In the genomic region with DNA sequence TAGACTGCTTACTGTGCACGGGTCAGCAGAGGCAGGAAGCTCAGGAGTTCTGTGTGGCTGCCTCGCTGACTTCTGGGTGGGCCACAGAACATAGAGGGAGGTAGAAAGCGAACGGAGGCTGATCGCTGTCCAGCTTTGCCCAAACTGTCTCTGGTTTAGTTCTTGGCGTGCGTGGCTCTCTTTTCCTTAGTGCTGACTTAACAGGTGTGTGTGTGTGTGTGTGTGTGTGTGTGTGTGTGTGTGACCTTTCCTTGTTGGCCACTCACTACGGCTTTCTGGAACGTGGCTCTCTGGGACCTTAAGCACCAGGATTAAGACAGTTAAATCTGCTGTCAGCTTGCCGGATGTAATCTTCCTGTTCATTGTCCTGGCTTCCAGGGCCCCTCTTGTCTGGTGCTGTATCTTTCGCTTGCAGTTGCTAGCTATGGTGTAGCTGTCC, we compare ENCODE assay signal across 9 mouse cellular contexts. TPM values are rescaled to one million over a fixed set of nuclear protein-coding genes. Genes with fewer than 3 reads are reported as not detected.
DNase-seq lines count a peak whose midpoint lies in the region; ATAC-seq and TF ChIP-seq lines count a peak whose summit lies in the region.
"Had no signal": no experiment of that assay in that cellular context is flagged by ENCODE, and none has a peak within 500 bp of the region (broad histone marks: within the 10 kb centered on the region; RNA-seq: fewer than 3 reads in every experiment).

No protein-coding gene starts in this region.

- no peak for DNase-seq in spleen, adult 2 months (ENCODE audit: low read depth in 1 of 2, low spot score in 2 of 2)
- no peak for DNase-seq in spleen, postnatal 14 days (ENCODE audit: low spot score in 2 of 2)
- DNase-seq in stomach, postnatal 0 days (ENCODE audit: low spot score): no peak
- DNase-seq in forebrain, postnatal 0 days: no peak
- DNase-seq in layer of hippocampus, postnatal 14 days (ENCODE audit: low spot score in 2 of 2): no peak

- no peaks in the 10 kb centered on the region for H3K9me3 ChIP-seq in hindbrain, embryonic 16.5 days (ENCODE audit: control insufficient read depth, low read length)
- no peaks in the 10 kb centered on the region for H3K9me3 ChIP-seq in lung, embryonic 16.5 days (ENCODE audit: control insufficient read depth, low read length)
- H3K9me3 ChIP-seq in stomach, postnatal 0 days (ENCODE audit: control insufficient read depth, low read length): no peaks in the 10 kb centered on the region
- no peaks in the 10 kb centered on the region for H3K9me3 ChIP-seq in forebrain, postnatal 0 days (ENCODE audit: low read length)

- H3K9ac ChIP-seq in hindbrain, embryonic 16.5 days (ENCODE audit: low read depth, low read length): no peak overlapping the region
- no peak overlapping the region for H3K9ac ChIP-seq in lung, embryonic 16.5 days (ENCODE audit: low read length)
- no peak overlapping the region for H3K9ac ChIP-seq in stomach, postnatal 0 days (ENCODE audit: low read length)
- H3K9ac ChIP-seq in forebrain, postnatal 0 days: no peak overlapping the region

- no peak for TF ChIP-seq CTCF in spleen, adult 2 months (IDR thresholded peaks at IDR 0.05; ENCODE audit: extremely low read depth, insufficient read depth, insufficient read length, insufficient replicate concordance)
- no peak for TF ChIP-seq CTCF in stomach, postnatal 0 days (IDR thresholded peaks at IDR 0.05; ENCODE audit: low read depth)
- TF ChIP-seq CTCF in forebrain, postnatal 0 days (IDR thresholded peaks at IDR 0.05; ENCODE audit: low read depth): no peak

- H3K4me1 ChIP-seq in spleen, adult 2 months (ENCODE audit: control insufficient read depth, insufficient read depth, insufficient read length): no peaks in the 10 kb centered on the region; the same call in 1 of the 2 replicates
- H3K4me1 ChIP-seq in hindbrain, embryonic 16.5 days (ENCODE audit: control insufficient read depth, insufficient read depth, low read depth, low read length): peaks cover 4% of the 10 kb centered on the region
- H3K4me1 ChIP-seq in lung, embryonic 16.5 days (replicated peaks; ENCODE audit: control insufficient read depth, insufficient read depth, low read length): peaks cover 28% of the 10 kb centered on the region
- no peaks in the 10 kb centered on the region for H3K4me1 ChIP-seq in stomach, postnatal 0 days (replicated peaks; ENCODE audit: control insufficient read depth, insufficient read depth)
- 0 out of 2 replicates have a peak, but pooled peaks cover 4% of the 10 kb centered on the region for H3K4me1 ChIP-seq in forebrain, postnatal 0 days (ENCODE audit: insufficient read depth)

- WGBS in spleen, adult 2 months: 9% methylated on average over 11 of the region's 11 CpGs
- 56% methylated on average over 11 of the region's 11 CpGs for WGBS in hindbrain, embryonic 16.5 days
- 16% methylated on average over 11 of the region's 11 CpGs for WGBS in lung, embryonic 16.5 days
- WGBS in stomach, postnatal 0 days: 37% methylated on average over 11 of the region's 11 CpGs
- WGBS in forebrain, postnatal 0 days: 36% methylated on average over 11 of the region's 11 CpGs

- no peak for ATAC-seq in hindbrain, embryonic 16.5 days
- peak; percentile 72 for ATAC-seq in lung, embryonic 16.5 days (ENCODE audit: low read depth)
- ATAC-seq in stomach, postnatal 0 days (ENCODE audit: low FRiP score, low TSS enrichment): no peak
- ATAC-seq in cerebellum, adult (ENCODE audit: insufficient number of reproducible peaks, low FRiP score, low TSS enrichment): no peak
- no peak for ATAC-seq in forebrain, postnatal 0 days
- ATAC-seq: Patski had no signal

- no peak for TF ChIP-seq EP300 in stomach, postnatal 0 days (optimal IDR thresholded peaks at IDR 0.05)

- no peak overlapping the region for H3K27ac ChIP-seq in spleen, adult 2 months (ENCODE audit: insufficient read depth, low read length)
- no peak overlapping the region for H3K27ac ChIP-seq in hindbrain, embryonic 16.5 days (ENCODE audit: low read depth, low read length)
- peak overlapping the region; percentile 31; the same call in 1 of the 2 replicates for H3K27ac ChIP-seq in lung, embryonic 16.5 days (ENCODE audit: low read length)
- H3K27ac ChIP-seq in stomach, postnatal 0 days (replicated peaks): no peak overlapping the region
- H3K27ac ChIP-seq in forebrain, postnatal 0 days (ENCODE audit: low read depth, low read length): no peak overlapping the region

- TF ChIP-seq POLR2A in spleen, adult 2 months (IDR thresholded peaks at IDR 0.05; ENCODE audit: low read depth, low read length): no peak

- H3K4me3 ChIP-seq in spleen, adult 2 months (ENCODE audit: extremely low read depth, insufficient read depth, insufficient read length): peak overlapping the region; percentile 5; the same call in 1 of the 2 replicates
- H3K4me3 ChIP-seq in hindbrain, embryonic 16.5 days (ENCODE audit: low read length): no peak overlapping the region
- H3K4me3 ChIP-seq in lung, embryonic 16.5 days (ENCODE audit: low read length): no peak overlapping the region
- no peak overlapping the region for H3K4me3 ChIP-seq in stomach, postnatal 0 days (ENCODE audit: low read depth, low read length)
- H3K4me3 ChIP-seq in forebrain, postnatal 0 days (ENCODE audit: low read depth, low read length): no peak overlapping the region

- H3K36me3 ChIP-seq in spleen, adult 2 months (ENCODE audit: control insufficient read depth, insufficient read depth, low read length): no peaks in the 10 kb centered on the region
- no peaks in the 10 kb centered on the region for H3K36me3 ChIP-seq in hindbrain, embryonic 16.5 days (ENCODE audit: control insufficient read depth, insufficient read depth, low read length)
- H3K36me3 ChIP-seq in lung, embryonic 16.5 days (ENCODE audit: control insufficient read depth, insufficient read depth, low read length): no peaks in the 10 kb centered on the region
- no peaks in the 10 kb centered on the region for H3K36me3 ChIP-seq in stomach, postnatal 0 days (ENCODE audit: control insufficient read depth, insufficient read depth, low read length)
- H3K36me3 ChIP-seq in forebrain, postnatal 0 days (ENCODE audit: insufficient read depth): no peaks in the 10 kb centered on the region

- peak overlapping the region; percentile 17; the same call in 1 of the 2 replicates for H3K4me2 ChIP-seq in hindbrain, embryonic 16.5 days (ENCODE audit: low read length)
- peak overlapping the region; percentile 9; the same call in 1 of the 2 replicates for H3K4me2 ChIP-seq in lung, embryonic 16.5 days (ENCODE audit: low read depth, low read length)
- H3K4me2 ChIP-seq in stomach, postnatal 0 days (replicated peaks; ENCODE audit: low read depth): peak overlapping the region; percentile 17
- no peak overlapping the region for H3K4me2 ChIP-seq in forebrain, postnatal 0 days (ENCODE audit: low read depth)

- no peaks in the 10 kb centered on the region for H3K27me3 ChIP-seq in spleen, adult 2 months (ENCODE audit: control insufficient read depth, insufficient read depth, low read length)
- H3K27me3 ChIP-seq in hindbrain, embryonic 16.5 days (replicated peaks; ENCODE audit: control insufficient read depth, insufficient read depth, low read length): no peaks in the 10 kb centered on the region
- no peaks in the 10 kb centered on the region for H3K27me3 ChIP-seq in lung, embryonic 16.5 days (ENCODE audit: control insufficient read depth, insufficient read depth, low read depth, low read length)
- no peaks in the 10 kb centered on the region for H3K27me3 ChIP-seq in stomach, postnatal 0 days (ENCODE audit: control insufficient read depth, insufficient read depth, low read length)
- no peaks in the 10 kb centered on the region for H3K27me3 ChIP-seq in forebrain, postnatal 0 days (ENCODE audit: insufficient read depth, low read length)
- H3K27me3 ChIP-seq: Patski had no signal

RNA-seq across cellular contexts. Expression of a gene that starts 18.6 kb away (rescaled TPM):
- polyA plus RNA-seq in spleen, adult 2 months (2012; rRNA removed): 14.3 and 14.7 TPM in 2 replicates
- 41.3 and 42.6 TPM in 2 replicates for polyA plus RNA-seq in hindbrain, embryonic 16.5 days (2015; fragmentation: Nextera tagmentation; extraction: Ambion mirVana)
- polyA plus RNA-seq in lung, embryonic 16.5 days (2015; fragmentation: Nextera tagmentation; extraction: Ambion mirVana): 50.8 and 59.5 TPM in 2 replicates
- polyA plus RNA-seq in stomach, postnatal 0 days (2015; fragmentation: Nextera tagmentation; extraction: Ambion mirVana): 13.7 and 16.1 TPM in 2 replicates
- 56.2 and 63.5 TPM in 2 replicates for total RNA-seq in forebrain, postnatal 0 days (2014; rRNA removed)
- polyA plus RNA-seq in forebrain, postnatal 0 days (2015; fragmentation: Nextera tagmentation; extraction: Ambion mirVana): 21.0 and 27.0 TPM in 2 replicates
- total RNA-seq in layer of hippocampus, postnatal 14 days (2021): 10 to 100 TPM; 23.4 to 29.0 TPM
